Mouse (Mus musculus) liver, embryonic 14.5 days (tissue): ENCODE measurements around the gene Nppc. TPM values are rescaled to one million over a fixed set of nuclear protein-coding genes. Genes with fewer than 3 reads are reported as not detected.

Experiments used
- ATAC-seq: fragments of 200-750 bp; cut with Nextera tagmentation; 2 replicates; pipeline ENCODE4 v1.8.0; 2017; ENCODE audit warnings: moderate number of reproducible peaks, mild to moderate bottlenecking, moderate library complexity; ENCODE audit not compliant: insufficient read depth
- DNase-seq, 3 experiments: peaks; one replicate each; pipeline ENCODE4 v3.0.0-alpha.2; 2012 to 2013; ENCODE audit warnings: low read depth in 3 of 3, low spot score in 3 of 3
- H3K27ac ChIP-seq: fragments of 300-500 bp; sonication (generic); 2 replicates; pipeline ENCODE4 v1.5.1; 2014; ENCODE audit warnings: moderate library complexity, mild to moderate bottlenecking, control low read depth, inconsistent platforms
- H3K27me3 ChIP-seq: fragments of 300-500 bp; sonication (generic); 2 replicates; pipeline ENCODE4 v1.6.1; 2014; ENCODE audit warnings: mild to moderate bottlenecking, low read length, moderate library complexity; ENCODE audit not compliant: control insufficient read depth, insufficient read depth
- H3K36me3 ChIP-seq: fragments of 300-500 bp; sonication (generic); replicated peaks from 2 replicates; pipeline ENCODE4 v1.6.1; 2014; ENCODE audit warnings: low read depth; ENCODE audit not compliant: control insufficient read depth, insufficient read depth
- H3K4me1 ChIP-seq, 2 experiments: fragments of 200-500 bp in 1 of 2; fragments of 300-500 bp in 1 of 2; sonication (generic) in 1 of 2; replicated peaks; 2 replicates each; pipeline ENCODE4 v1.6.1; 2012 to 2014; ENCODE audit warnings: antibody characterized with exemption in 1 of 2, inconsistent platforms in 1 of 2, low read length in 1 of 2; ENCODE audit not compliant: control insufficient read depth in 2 of 2, insufficient read depth in 2 of 2
- H3K4me2 ChIP-seq: fragments of 300-500 bp; sonication (generic); 2 replicates; pipeline ENCODE4 v1.6.1; 2014; ENCODE audit warnings: low read depth, mild to moderate bottlenecking, control low read depth, moderate library complexity
- H3K4me3 ChIP-seq, 2 experiments: fragments of 200-500 bp in 1 of 2; fragments of 300-500 bp in 1 of 2; sonication (generic) in 1 of 2; 2 replicates each; pipeline ENCODE4 v1.5.1; 2012 to 2014; ENCODE audit warnings: low read depth in 2 of 2, low read length in 2 of 2, mild to moderate bottlenecking in 2 of 2, control low read depth in 1 of 2, inconsistent platforms in 1 of 2, moderate library complexity in 1 of 2; ENCODE audit not compliant: insufficient read depth in 1 of 2
- H3K9ac ChIP-seq: fragments of 300-500 bp; sonication (generic); replicated peaks from 2 replicates; pipeline ENCODE4 v1.6.1; 2014; ENCODE audit warnings: mild to moderate bottlenecking, control low read depth, moderate library complexity
- H3K9me3 ChIP-seq: fragments of 300-500 bp; sonication (generic); 2 replicates; pipeline ENCODE4 v1.6.1; 2016; ENCODE audit warnings: low read length, mixed read lengths; ENCODE audit not compliant: control insufficient read depth
- CTCF ChIP-seq: IDR thresholded peaks from 2 replicates; pipeline ENCODE4 v1.5.1; 2016; ENCODE audit warnings: antibody characterized with exemption, low read depth, control low read depth
- EP300 ChIP-seq: IDR thresholded peaks from 2 replicates; pipeline ENCODE4 v1.6.1; 2016; ENCODE audit warnings: antibody characterized with exemption, low read depth
- WGBS: fragments of 180-500 bp; shearing (Covaris S2); extraction: QIAGEN DNeasy Blood & Tissue Kit; methylation state at CpG from one replicate; pipeline ENCODE4 v1.1.7; 2014; ENCODE audit not compliant: insufficient replicate concordance; 5-methylcytosine and 5-hydroxymethylcytosine counted together
- polyA plus RNA-seq, 2 experiments: library from polyadenylated mRNA; depleted of rRNA in 1 of 2; stranded (reverse) in 1 of 2; unstranded in 1 of 2; fragments of >200 nt; fragmentation: Nextera tagmentation in 1 of 2; extraction: Ambion mirVana in 1 of 2; gene quantifications; 2 replicates each; pipeline versions ENCODE4 v1.2.1 to v1.2.3; 2012 to 2014

The Nppc gene
- polyA plus RNA-seq, 2 experiments = 0.04 TPM; not detected in 1

DNA sequence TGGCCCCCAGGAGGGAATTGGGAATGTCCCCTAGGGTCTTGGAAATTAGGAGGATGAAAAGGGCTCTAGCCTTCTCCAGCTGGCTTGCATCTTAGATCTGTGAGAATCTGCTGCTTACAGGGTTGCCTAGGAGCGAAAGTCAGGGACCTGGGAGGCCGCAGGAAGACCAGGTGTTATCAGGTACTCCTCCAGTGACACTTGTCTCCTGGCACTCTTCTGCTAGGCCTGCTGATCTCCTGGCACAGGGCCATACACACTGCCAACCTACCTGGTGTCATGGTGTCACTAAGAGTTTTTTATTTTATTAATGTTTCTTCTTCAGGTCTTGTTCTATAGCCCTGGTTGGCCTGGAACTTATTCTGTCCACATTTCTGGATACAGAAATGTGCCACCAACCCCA lies 5.3 kb downstream of the Nppc start:
- H3K9ac ChIP-seq = no peak overlapping the region
- H3K9me3 ChIP-seq = no peaks in the 10 kb centered on the region
- peaks cover 17% of the 10 kb centered on the region for H3K27me3 ChIP-seq
- H3K4me2 ChIP-seq = no peak overlapping the region
- 54% methylated on average over 2 of the region's 2 CpGs for WGBS
- DNase-seq (no peak), ATAC-seq (no peak)
- H3K27ac ChIP-seq = no peak overlapping the region
- 0 out of 4 replicates have a peak, but pooled peaks cover 0 to 2% of the 10 kb centered on the region in 2 experiments for H3K4me1 ChIP-seq
- H3K4me3 ChIP-seq = no peak overlapping the region
- no peak for TF ChIP-seq CTCF
- TF ChIP-seq EP300 = no peak
- H3K36me3 ChIP-seq = no peaks in the 10 kb centered on the region

DNA sequence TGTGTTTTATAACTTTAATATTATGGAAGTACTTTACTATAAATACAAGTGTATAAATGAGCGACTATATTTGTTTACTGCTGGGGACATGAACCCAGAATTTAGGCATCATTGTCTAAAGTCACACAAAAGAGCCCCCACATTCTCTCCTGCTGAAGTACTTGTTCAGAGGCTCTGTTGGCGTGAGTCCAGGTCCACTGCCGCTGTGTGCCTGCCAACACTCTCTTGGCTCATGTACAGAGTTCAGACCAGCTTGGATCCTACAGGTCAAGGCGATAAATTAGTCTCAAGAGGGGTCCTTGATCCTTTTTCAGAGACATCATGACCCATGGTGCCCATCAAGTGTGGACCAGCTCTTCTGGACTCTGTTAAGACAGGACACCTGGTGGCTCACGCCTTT lies 13.3 kb downstream of the Nppc start:
- WGBS = 59% methylated on average over 5 of the region's 5 CpGs
- H3K4me1 ChIP-seq = no peaks in the 10 kb centered on the region
- no peak for ATAC-seq

DNA sequence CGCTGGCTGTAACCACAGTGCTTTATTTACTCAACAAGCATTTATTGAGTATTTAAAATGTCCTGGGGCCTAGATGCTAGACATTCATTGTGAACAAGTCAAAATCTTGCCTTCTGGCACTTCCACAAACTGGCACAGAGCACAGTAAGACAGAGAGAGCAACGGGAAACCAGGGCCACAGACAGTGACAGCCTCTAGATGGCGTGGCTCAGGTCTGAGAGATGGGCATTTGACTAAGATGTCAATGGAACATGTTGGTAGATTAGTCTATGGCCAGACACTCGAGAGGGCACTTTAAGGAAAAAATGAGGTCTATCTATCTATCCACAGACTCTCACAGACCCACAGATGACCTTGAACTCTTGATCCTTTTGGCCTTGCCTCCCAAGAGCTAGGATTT lies 17.7 kb downstream of the Nppc start:
- ATAC-seq = no peak
- WGBS = 38% methylated on average over 4 of the region's 4 CpGs

More for the DNA sequence above, 13.3 kb downstream of the Nppc start:
- Histone ChIP-seq H3K27ac (no peak overlapping the region), H3K4me3 (no peak overlapping the region), H3K36me3 (no peaks in the 10 kb centered on the region), H3K9ac (no peak overlapping the region), H3K4me2 (no peak overlapping the region), H3K27me3 (no peaks in the 10 kb centered on the region), H3K9me3 (no peaks in the 10 kb centered on the region)
- TF ChIP-seq EP300 (no peak), CTCF (no peak)
- DNase-seq = no peak

DNA sequence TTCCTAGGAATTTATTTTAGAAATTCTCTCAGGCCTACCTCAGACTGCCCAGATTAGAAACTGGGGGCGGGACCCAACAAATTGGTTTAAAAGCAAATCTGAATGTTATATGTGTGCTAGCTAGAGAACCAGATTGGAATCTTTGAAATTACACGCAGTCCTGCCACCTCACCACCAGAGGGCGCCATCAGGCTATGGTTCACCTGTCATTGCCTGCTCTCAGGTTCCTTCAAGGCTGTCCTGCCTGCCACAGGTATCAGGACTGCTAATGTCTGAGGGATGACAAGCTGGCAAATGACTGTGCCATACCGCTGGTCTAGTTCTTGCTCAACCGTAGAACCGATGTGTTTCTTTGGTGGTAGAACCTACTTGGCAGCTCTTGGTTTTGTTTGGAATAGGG lies 20.1 kb downstream of the Nppc start:
- no peak overlapping the region for H3K4me2 ChIP-seq
- ATAC-seq (no peak), DNase-seq (no peak)
- no peaks in the 10 kb centered on the region for H3K4me1 ChIP-seq
- H3K4me3 ChIP-seq = no peak overlapping the region
- no peaks in the 10 kb centered on the region for H3K9me3 ChIP-seq
- H3K9ac ChIP-seq = no peak overlapping the region
- WGBS = 11% methylated on average over 6 of the region's 6 CpGs
- H3K36me3 ChIP-seq = no peaks in the 10 kb centered on the region
- no peaks in the 10 kb centered on the region for H3K27me3 ChIP-seq
- H3K27ac ChIP-seq = no peak overlapping the region
- TF ChIP-seq EP300 (no peak), CTCF (peak; percentile 95)

More for the DNA sequence above, 17.7 kb downstream of the Nppc start:
- H3K4me3 ChIP-seq = no peak overlapping the region
- H3K27ac ChIP-seq = no peak overlapping the region
- H3K36me3 ChIP-seq = no peaks in the 10 kb centered on the region
- no peaks in the 10 kb centered on the region for H3K4me1 ChIP-seq
- DNase-seq = no peak
- no peak overlapping the region for H3K9ac ChIP-seq
- peak; percentile 31; the same call in 1 of the 2 replicates for TF ChIP-seq CTCF
- no peak for TF ChIP-seq EP300
- no peak overlapping the region for H3K4me2 ChIP-seq
- no peaks in the 10 kb centered on the region for H3K9me3 ChIP-seq
- no peaks in the 10 kb centered on the region for H3K27me3 ChIP-seq

DNA sequence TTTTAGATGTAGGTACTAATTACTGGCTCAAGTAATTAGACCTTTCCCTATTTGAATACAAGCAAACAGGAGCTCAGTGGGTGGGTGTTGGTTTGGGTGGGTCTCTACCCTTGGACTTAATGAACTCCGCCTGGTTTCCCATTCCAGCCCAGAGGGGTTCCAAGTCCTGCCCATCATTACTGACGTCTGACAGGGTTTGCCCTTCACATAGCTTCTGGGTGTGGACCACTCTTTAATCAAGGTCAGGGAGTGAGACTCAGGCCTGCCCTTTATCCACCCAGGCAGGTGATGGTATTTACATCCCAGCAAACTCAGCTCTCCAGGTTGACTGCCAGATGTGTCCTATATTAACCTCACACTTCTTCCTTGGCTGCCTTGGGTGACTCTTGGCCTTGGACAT lies 22.9 kb downstream of the Nppc start:
- H3K36me3 ChIP-seq = no peaks in the 10 kb centered on the region
- H3K9ac ChIP-seq = no peak overlapping the region
- 38% methylated on average over 2 of the region's 2 CpGs for WGBS
- no peak overlapping the region for H3K4me2 ChIP-seq
- H3K27me3 ChIP-seq = no peaks in the 10 kb centered on the region
- TF ChIP-seq EP300 = no peak
- no peak for TF ChIP-seq CTCF
- ATAC-seq = no peak
- no peaks in the 10 kb centered on the region for H3K9me3 ChIP-seq
- no peak overlapping the region for H3K4me3 ChIP-seq
- no peak overlapping the region for H3K27ac ChIP-seq
- H3K4me1 ChIP-seq = no peaks in the 10 kb centered on the region
- DNase-seq = no peak
